ENCODE assay signal across 8 mouse cellular contexts in genomic region chr10:79855558-79856184, GRCm38 (mm10). TPM values are rescaled to one million over a fixed set of nuclear protein-coding genes. Genes with fewer than 3 reads are reported as not detected.
DNase-seq lines count a peak whose midpoint lies in the region; ATAC-seq and TF ChIP-seq lines count a peak whose summit lies in the region.

No protein-coding gene starts in this region.

- peak; percentile 26; the same call in 1 of the 2 replicates for TF ChIP-seq POLR2A in lung, adult 2 months (IDR thresholded peaks at IDR 0.05; ENCODE audit: borderline replicate concordance, extremely low read depth, low read depth, low read length)

- no peak for TF ChIP-seq CTCF in E14TG2a.4 (conservative IDR thresholded peaks at IDR 0.05; ENCODE audit: low read length)
- TF ChIP-seq CTCF in lung, adult 2 months (IDR thresholded peaks at IDR 0.05; ENCODE audit: insufficient read depth, low read length): no peak
- TF ChIP-seq CTCF in stomach, postnatal 0 days (IDR thresholded peaks at IDR 0.05; ENCODE audit: low read depth): no peak

- peaks cover 54% of the 10 kb centered on the region for H3K36me3 ChIP-seq in E14TG2a.4 (ENCODE audit: insufficient read depth, low read length)
- peaks cover 44% of the 10 kb centered on the region for H3K36me3 ChIP-seq in embryonic facial prominence, embryonic 13.5 days
- peaks cover 24% of the 10 kb centered on the region for H3K36me3 ChIP-seq in intestine, embryonic 16.5 days (ENCODE audit: control insufficient read depth, insufficient read depth, low read length)
- H3K36me3 ChIP-seq in stomach, postnatal 0 days (ENCODE audit: control insufficient read depth, insufficient read depth, low read length): peaks cover 20% of the 10 kb centered on the region

- peaks cover 74% of the 10 kb centered on the region for H3K4me1 ChIP-seq in E14TG2a.4 (replicated peaks; ENCODE audit: low read depth, low read length)
- peaks cover 67% of the 10 kb centered on the region for H3K4me1 ChIP-seq in embryonic facial prominence, embryonic 13.5 days
- peaks cover 66% of the 10 kb centered on the region for H3K4me1 ChIP-seq in intestine, embryonic 16.5 days (ENCODE audit: control insufficient read depth, insufficient read depth, low read length)
- peaks cover 43% of the 10 kb centered on the region for H3K4me1 ChIP-seq in lung, adult 2 months (ENCODE audit: control insufficient read depth, insufficient read depth, low read length)
- H3K4me1 ChIP-seq in stomach, postnatal 0 days (replicated peaks; ENCODE audit: control insufficient read depth, insufficient read depth): peaks cover 32% of the 10 kb centered on the region

- H3K4me3 ChIP-seq in E14TG2a.4 (replicated peaks; ENCODE audit: low read length): peak overlapping the region; percentile 97
- H3K4me3 ChIP-seq in embryonic facial prominence, embryonic 13.5 days: peak overlapping the region; percentile 99
- H3K4me3 ChIP-seq in intestine, embryonic 16.5 days (ENCODE audit: low read length): peak overlapping the region; percentile 97
- H3K4me3 ChIP-seq in lung, adult 2 months (replicated peaks; ENCODE audit: extremely low read depth, low read depth, low read length): peak overlapping the region; percentile 88
- H3K4me3 ChIP-seq in stomach, postnatal 0 days (ENCODE audit: low read depth, low read length): peak overlapping the region; percentile 94

- peak; percentile 67 to 79 for DNase-seq in adrenal gland, adult (ENCODE audit: inconsistent age in 2 of 2, low spot score in 1 of 2)
- no peak for DNase-seq in adrenal gland, postnatal 25 days
- DNase-seq in lung, adult 2 months: no peak
- peak; percentile 88 for DNase-seq in stomach, postnatal 0 days (ENCODE audit: low spot score)
- DNase-seq in gastrocnemius, adult 18-20 months (ENCODE audit: low spot score): no peak

- no peak for ATAC-seq in embryonic facial prominence, embryonic 13.5 days (ENCODE audit: insufficient number of reproducible peaks, insufficient read depth, low FRiP score, low TSS enrichment, low read depth)
- ATAC-seq in intestine, embryonic 16.5 days: peak; percentile 31
- peak; percentile 18; the same call in 1 of the 2 replicates for ATAC-seq in stomach, postnatal 0 days (ENCODE audit: low FRiP score, low TSS enrichment)

- H3K9ac ChIP-seq in embryonic facial prominence, embryonic 13.5 days: peak overlapping the region; percentile 99
- H3K9ac ChIP-seq in intestine, embryonic 16.5 days (ENCODE audit: low read depth, low read length): peak overlapping the region; percentile 100
- H3K9ac ChIP-seq in stomach, postnatal 0 days (ENCODE audit: low read length): peak overlapping the region; percentile 99

- H3K9me3 ChIP-seq in E14TG2a.4 (ENCODE audit: low read length): no peaks in the 10 kb centered on the region
- no peaks in the 10 kb centered on the region for H3K9me3 ChIP-seq in embryonic facial prominence, embryonic 13.5 days
- no peaks in the 10 kb centered on the region for H3K9me3 ChIP-seq in intestine, embryonic 16.5 days (ENCODE audit: control insufficient read depth, low read length)
- H3K9me3 ChIP-seq in stomach, postnatal 0 days (ENCODE audit: control insufficient read depth, low read length): no peaks in the 10 kb centered on the region

- 4% methylated on average over 10 of the region's 10 CpGs for WGBS in embryonic facial prominence, embryonic 13.5 days
- under 1% methylated on average over 10 of the region's 10 CpGs for WGBS in intestine, embryonic 16.5 days
- under 1% methylated on average over 10 of the region's 10 CpGs for WGBS in lung, adult 2 months
- under 1% methylated on average over 10 of the region's 10 CpGs for WGBS in stomach, postnatal 0 days

- H3K4me2 ChIP-seq in embryonic facial prominence, embryonic 13.5 days: peak overlapping the region; percentile 99
- H3K4me2 ChIP-seq in intestine, embryonic 16.5 days (ENCODE audit: low read depth, low read length): peak overlapping the region; percentile 96
- peak overlapping the region; percentile 92 for H3K4me2 ChIP-seq in stomach, postnatal 0 days (replicated peaks; ENCODE audit: low read depth)

- peak overlapping the region; percentile 100 for H3K27ac ChIP-seq in embryonic facial prominence, embryonic 13.5 days
- peak overlapping the region; percentile 100 for H3K27ac ChIP-seq in intestine, embryonic 16.5 days (ENCODE audit: low read length)
- peak overlapping the region; percentile 100 for H3K27ac ChIP-seq in stomach, postnatal 0 days (replicated peaks)

- no peaks in the 10 kb centered on the region for H3K27me3 ChIP-seq in E14TG2a.4 (ENCODE audit: insufficient read depth, low read length)
- H3K27me3 ChIP-seq in embryonic facial prominence, embryonic 13.5 days: no peaks in the 10 kb centered on the region
- H3K27me3 ChIP-seq in intestine, embryonic 16.5 days (replicated peaks; ENCODE audit: control insufficient read depth, insufficient read depth, low read length): no peaks in the 10 kb centered on the region
- no peaks in the 10 kb centered on the region for H3K27me3 ChIP-seq in stomach, postnatal 0 days (ENCODE audit: control insufficient read depth, insufficient read depth, low read length)

- no peak for TF ChIP-seq EP300 in stomach, postnatal 0 days (optimal IDR thresholded peaks at IDR 0.05)

RNA-seq across cellular contexts. Expression of gene Ptbp1, which starts 1.4 kb away (rescaled TPM):
- 224 and 249 TPM in 2 replicates for total RNA-seq in adrenal gland, postnatal 25 days (2021)
- polyA plus RNA-seq in embryonic facial prominence, embryonic 13.5 days (2015; fragmentation: Nextera tagmentation; extraction: Ambion mirVana): 386 and 390 TPM in 2 replicates
- 295 and 302 TPM in 2 replicates for polyA plus RNA-seq in intestine, embryonic 16.5 days (2015; fragmentation: Nextera tagmentation; extraction: Ambion mirVana)
- 224 and 265 TPM in 2 replicates for polyA plus RNA-seq in lung, adult 2 months (2012; rRNA removed)
- 99.3 and 103 TPM in 2 replicates for polyA plus RNA-seq in stomach, postnatal 0 days (2015; fragmentation: Nextera tagmentation; extraction: Ambion mirVana)
- total RNA-seq in gastrocnemius, adult 18-20 months (2021): 10 to 100 TPM; 12.7 to 22.7 TPM

RNA-seq across cellular contexts. Expression of gene Prtn3, which starts 18.6 kb away (rescaled TPM):
- total RNA-seq in adrenal gland, postnatal 25 days (2021): not detected in 2 replicates
- polyA plus RNA-seq in embryonic facial prominence, embryonic 13.5 days (2015; fragmentation: Nextera tagmentation; extraction: Ambion mirVana): 7.3 and 8.5 TPM in 2 replicates
- 2.7 and 2.8 TPM in 2 replicates for polyA plus RNA-seq in intestine, embryonic 16.5 days (2015; fragmentation: Nextera tagmentation; extraction: Ambion mirVana)
- polyA plus RNA-seq in lung, adult 2 months (2012; rRNA removed): 3.6 and 5.0 TPM in 2 replicates
- polyA plus RNA-seq in stomach, postnatal 0 days (2015; fragmentation: Nextera tagmentation; extraction: Ambion mirVana): 0.86 and 0.87 TPM in 2 replicates
- total RNA-seq in gastrocnemius, adult 18-20 months (2021): not detected

RNA-seq across cellular contexts. Expression of gene Plppr3, which starts 18.8 kb away (rescaled TPM):
- 0.49 and 1.2 TPM in 2 replicates for total RNA-seq in adrenal gland, postnatal 25 days (2021)
- 126 and 138 TPM in 2 replicates for polyA plus RNA-seq in embryonic facial prominence, embryonic 13.5 days (2015; fragmentation: Nextera tagmentation; extraction: Ambion mirVana)
- polyA plus RNA-seq in intestine, embryonic 16.5 days (2015; fragmentation: Nextera tagmentation; extraction: Ambion mirVana): 25.5 and 28.2 TPM in 2 replicates
- polyA plus RNA-seq in lung, adult 2 months (2012; rRNA removed): 8.4 and 8.9 TPM in 2 replicates
- 5.5 and 7.0 TPM in 2 replicates for polyA plus RNA-seq in stomach, postnatal 0 days (2015; fragmentation: Nextera tagmentation; extraction: Ambion mirVana)
- total RNA-seq in gastrocnemius, adult 18-20 months (2021): under 1 TPM; 0.11 to 0.17 TPM

RNA-seq across cellular contexts. Expression of gene Elane, which starts 30.4 kb away (rescaled TPM):
- not detected in 2 replicates for total RNA-seq in adrenal gland, postnatal 25 days (2021)
- polyA plus RNA-seq in embryonic facial prominence, embryonic 13.5 days (2015; fragmentation: Nextera tagmentation; extraction: Ambion mirVana): 1.9 TPM in 1 of 2 replicates, not detected in the other
- 0.42 and 2.4 TPM in 2 replicates for polyA plus RNA-seq in intestine, embryonic 16.5 days (2015; fragmentation: Nextera tagmentation; extraction: Ambion mirVana)
- 0.11 and 0.85 TPM in 2 replicates for polyA plus RNA-seq in lung, adult 2 months (2012; rRNA removed)
- 0.30 and 0.55 TPM in 2 replicates for polyA plus RNA-seq in stomach, postnatal 0 days (2015; fragmentation: Nextera tagmentation; extraction: Ambion mirVana)
- total RNA-seq in gastrocnemius, adult 18-20 months (2021): not detected

RNA-seq across cellular contexts. Expression of gene Misp, which starts 34.9 kb away (rescaled TPM):
- 0.64 and 1.00 TPM in 2 replicates for total RNA-seq in adrenal gland, postnatal 25 days (2021)
- polyA plus RNA-seq in embryonic facial prominence, embryonic 13.5 days (2015; fragmentation: Nextera tagmentation; extraction: Ambion mirVana): 2.5 and 5.2 TPM in 2 replicates
- 204 and 210 TPM in 2 replicates for polyA plus RNA-seq in intestine, embryonic 16.5 days (2015; fragmentation: Nextera tagmentation; extraction: Ambion mirVana)
- polyA plus RNA-seq in lung, adult 2 months (2012; rRNA removed): 4.0 and 4.8 TPM in 2 replicates
- 57.6 and 58.0 TPM in 2 replicates for polyA plus RNA-seq in stomach, postnatal 0 days (2015; fragmentation: Nextera tagmentation; extraction: Ambion mirVana)
- total RNA-seq in gastrocnemius, adult 18-20 months (2021): under 1 TPM in 1 of 2 experiments, not detected in 1; 0.40 TPM

Comparison
In these comparisons a context has a peak if more than half of its experiments do, and no peak if none do; other contexts are left out.
1. DNase-seq: peak in adrenal gland, adult (2 of 2) and stomach, postnatal 0 days (single experiment); none in adrenal gland, postnatal 25 days (single experiment), lung, adult 2 months (single experiment) and gastrocnemius, adult 18-20 months (single experiment).
2. Peak in every context shown above with its lines, with median percentiles within 50 percentile points of each other: H3K4me3 ChIP-seq, H3K27ac ChIP-seq, H3K4me2 ChIP-seq and H3K9ac ChIP-seq.